Mouse (Mus musculus): ENCODE data around the gene Iqcj.
"Not testable (repeated sequence)": the region's sequence is repeated elsewhere in the genome, so short reads cannot be mapped to it uniquely, and the experiment has no call there.

The Iqcj gene

DNA sequence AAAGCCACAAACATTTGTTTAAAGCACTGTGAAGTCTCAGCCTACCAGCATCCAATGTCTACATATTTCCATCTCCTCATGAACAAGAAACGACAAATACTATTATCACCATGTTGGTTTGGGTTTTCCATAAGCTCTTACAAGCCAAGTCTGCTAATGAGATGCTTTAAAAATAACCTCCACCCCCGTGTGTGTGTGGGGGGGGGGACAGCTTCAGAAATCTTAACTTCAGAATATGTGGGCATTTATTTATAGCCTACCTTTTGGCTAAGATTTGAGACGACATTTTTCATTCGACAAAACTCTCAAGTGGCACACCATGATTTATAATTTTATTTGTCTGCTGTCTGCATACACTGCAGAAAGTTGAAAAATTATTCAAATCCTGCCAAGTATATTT lies 185.4 kb downstream of the Iqcj start:
- no peak for DNase-seq

DNA sequence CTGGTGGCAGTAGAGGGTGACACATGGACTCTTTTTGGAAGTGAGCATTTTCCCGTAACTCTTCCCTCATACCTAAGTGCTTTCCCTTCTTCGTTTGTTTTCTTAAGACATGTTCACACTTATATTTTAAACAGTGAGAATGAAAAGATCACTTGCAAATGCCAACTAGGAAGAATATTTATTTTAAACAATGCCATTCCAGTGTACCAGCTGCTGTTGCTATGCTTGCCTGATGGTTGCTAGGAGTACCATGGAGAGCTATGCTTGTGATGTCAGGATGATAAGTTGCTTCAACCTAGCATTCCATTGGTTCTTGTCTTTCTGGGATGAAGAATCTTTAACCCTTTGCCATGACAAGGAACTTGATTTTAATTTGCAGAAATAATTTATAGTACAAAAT lies 193.0 kb downstream of the Iqcj start:
- DNase-seq, result no peak

DNA sequence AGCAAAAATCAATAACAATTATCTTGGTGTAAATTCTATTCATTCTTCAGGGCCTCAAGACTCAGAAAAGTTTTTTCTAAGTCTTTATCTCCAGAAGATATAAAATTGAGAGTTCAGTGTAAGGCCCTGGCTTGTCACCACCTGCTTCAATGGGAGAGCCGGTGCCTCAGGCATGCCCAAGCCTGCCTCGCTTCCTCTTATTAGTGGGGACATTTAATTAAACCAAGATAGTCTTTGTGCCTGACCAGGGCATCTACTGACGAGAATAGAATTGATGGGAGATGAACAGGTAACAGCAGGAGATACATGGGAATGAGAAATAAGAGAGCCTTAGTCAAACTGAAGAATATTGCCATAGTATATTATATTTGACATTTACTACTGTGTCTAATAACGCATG lies 200.1 kb downstream of the Iqcj start:
- DNase-seq, result no peak

DNA sequence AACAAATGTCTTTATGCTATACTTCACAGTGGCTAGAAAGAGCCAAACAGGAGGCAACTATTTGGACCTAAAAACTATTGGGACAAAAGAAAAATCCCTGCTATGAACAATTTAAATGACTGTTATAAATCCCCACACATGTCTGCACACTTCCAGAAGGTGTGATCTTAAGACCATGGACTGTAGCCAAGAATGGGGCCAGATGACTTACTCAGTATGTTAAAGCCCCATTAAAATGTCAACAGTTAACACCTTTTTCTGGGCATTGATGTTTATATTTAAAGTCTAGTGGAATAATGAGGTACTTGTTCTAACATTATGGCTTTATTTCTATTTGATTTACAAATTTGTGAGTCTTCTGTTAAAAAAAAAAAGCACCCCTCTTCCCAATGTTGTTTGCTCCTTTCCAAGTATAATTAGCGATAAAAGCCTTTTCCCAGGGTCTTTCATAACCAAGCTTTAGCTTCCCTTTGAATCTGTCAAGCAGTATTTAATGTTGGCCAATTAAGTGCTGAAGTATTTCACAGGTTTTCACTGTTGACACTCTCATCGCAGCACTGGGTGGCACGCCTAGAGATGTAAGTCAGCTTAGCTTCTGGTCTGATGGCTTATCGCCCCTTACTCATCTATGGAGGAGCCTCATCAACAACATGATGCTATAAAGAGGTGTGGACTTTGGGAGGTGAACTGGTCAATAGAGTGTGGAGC lies 204.9 kb downstream of the Iqcj start:
- no peak for DNase-seq

DNA sequence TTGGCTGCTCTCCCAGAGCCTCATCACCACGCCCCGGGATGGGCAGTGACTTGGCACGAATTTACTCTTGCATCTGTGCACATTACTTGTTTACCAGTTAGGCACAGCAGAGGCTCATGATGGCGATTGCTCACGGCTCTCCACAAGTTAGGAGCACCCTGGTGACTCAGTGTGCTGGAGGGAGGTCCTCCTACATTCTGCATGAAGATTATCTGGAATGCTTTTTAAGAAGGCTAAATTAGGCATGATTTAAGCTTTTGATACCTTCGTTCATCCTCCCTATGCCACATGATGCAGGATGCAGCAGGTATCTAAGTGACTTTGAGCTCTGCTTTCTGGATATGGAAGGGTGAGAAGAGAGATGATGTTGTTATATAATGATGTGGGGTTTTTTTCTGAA lies 207.5 kb downstream of the Iqcj start:
- not testable (repeated sequence) for DNase-seq

DNA sequence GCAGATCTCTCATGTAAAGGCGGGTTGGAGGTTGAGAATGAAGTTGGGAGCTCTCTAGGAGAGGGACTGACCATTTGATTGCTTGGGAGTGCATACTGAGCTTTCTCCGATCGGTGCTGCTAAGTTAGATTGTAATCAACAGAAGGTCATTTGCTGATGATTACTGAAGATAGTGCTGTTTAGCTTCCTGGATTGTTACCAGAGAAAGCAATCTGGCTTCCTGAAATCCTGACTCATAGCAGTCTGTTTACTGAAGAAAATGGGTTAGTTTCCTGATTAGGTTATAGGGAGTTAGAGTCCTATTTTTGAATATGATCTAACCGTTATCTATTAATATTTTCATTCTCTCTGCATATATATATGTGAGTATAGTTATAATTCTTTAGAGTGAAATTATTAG lies 209.3 kb downstream of the Iqcj start:
- DNase-seq, result no peak

DNA sequence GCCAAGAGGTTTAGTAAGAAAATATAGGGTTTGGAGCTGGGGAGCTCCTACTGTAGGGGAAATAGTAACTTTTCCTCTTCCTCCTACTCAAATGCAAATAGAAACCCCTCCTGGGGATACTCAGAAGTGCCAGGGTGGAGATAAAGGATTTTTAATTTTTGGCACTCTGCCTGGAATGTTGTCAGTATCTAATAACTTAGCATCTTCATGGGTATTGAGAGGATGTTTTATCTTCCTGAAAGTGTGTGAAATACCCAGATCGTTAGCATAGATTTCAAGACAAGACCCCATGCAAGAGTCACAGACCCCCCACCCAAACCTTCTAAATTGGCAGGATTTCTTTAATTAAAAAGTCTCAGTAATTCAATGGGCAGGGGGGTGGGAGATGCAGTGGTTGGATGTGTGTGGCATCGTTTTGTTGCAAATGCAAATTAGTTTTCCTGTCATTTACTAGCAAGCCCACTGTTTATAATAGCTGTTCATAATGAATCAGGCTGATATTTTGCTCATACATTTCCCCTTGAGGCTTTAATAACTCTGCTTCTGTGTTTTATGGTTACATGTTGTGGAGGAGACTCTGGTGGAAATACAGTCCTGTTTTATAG lies 213.2 kb downstream of the Iqcj start:
- DNase-seq, result no peak
